Mouse (Mus musculus): ENCODE results near the gene Ppp1r11. TPM values are rescaled to one million over a fixed set of nuclear protein-coding genes. Genes with fewer than 3 reads are reported as not detected.
A peak's percentile ranks its signal among the peaks of the same experiment; 100 is the strongest.

The Ppp1r11 gene
- polyA plus RNA-seq, 1 experiment = 73.8 TPM

- Histone ChIP-seq H3K27ac (ENCODE audit: insufficient read depth, low read depth, low read length) (no peak overlapping the region), H3K4me1 (ENCODE audit: control insufficient read depth, insufficient read depth, low read length) (no peaks in the 10 kb centered on the region), H3K27me3 (replicated peaks; ENCODE audit: control insufficient read depth, insufficient read depth, low read length) (no peaks in the 10 kb centered on the region), H3K36me3 (ENCODE audit: control insufficient read depth, insufficient read depth, low read length) (no peaks in the 10 kb centered on the region), H3K4me3 (ENCODE audit: insufficient read depth, low read depth, low read length) (no peak overlapping the region)
- peak; percentile 8 for DNase-seq
- WGBS = 41% methylated on average over 15 of the region's 15 CpGs
- no peak for TF ChIP-seq POLR2A (IDR thresholded peaks at IDR 0.05; ENCODE audit: low read depth, low read length)
- no peak for TF ChIP-seq CTCF (conservative IDR thresholded peaks at IDR 0.05; ENCODE audit: insufficient read depth, insufficient read length, low read depth, low read length)
Measured at GRCm38 (mm10) chr17:36920239-36920638, 31.3 kb downstream of the Ppp1r11 start.

GRCm38 (mm10) chr17:36915076-36915475, 36.5 kb downstream of the Ppp1r11 start:
- no peak for TF ChIP-seq POLR2A (IDR thresholded peaks at IDR 0.05; ENCODE audit: low read depth, low read length)
- TF ChIP-seq CTCF (conservative IDR thresholded peaks at IDR 0.05; ENCODE audit: insufficient read depth, insufficient read length, low read depth, low read length) = peak; percentile 89
- DNase-seq = peak; percentile 60
- H3K4me1 ChIP-seq (ENCODE audit: control insufficient read depth, insufficient read depth, low read length) = no peaks in the 10 kb centered on the region
- no peak overlapping the region for H3K27ac ChIP-seq (ENCODE audit: insufficient read depth, low read depth, low read length)
- WGBS = 12% methylated on average over 9 of the region's 9 CpGs
- H3K36me3 ChIP-seq (ENCODE audit: control insufficient read depth, insufficient read depth, low read length) = no peaks in the 10 kb centered on the region
- H3K4me3 ChIP-seq (ENCODE audit: insufficient read depth, low read depth, low read length) = no peak overlapping the region
- no peaks in the 10 kb centered on the region for H3K27me3 ChIP-seq (replicated peaks; ENCODE audit: control insufficient read depth, insufficient read depth, low read length)

- peak; percentile 79 for DNase-seq
- Histone ChIP-seq H3K27me3 (replicated peaks; ENCODE audit: control insufficient read depth, insufficient read depth, low read length) (no peaks in the 10 kb centered on the region), H3K36me3 (ENCODE audit: control insufficient read depth, insufficient read depth, low read length) (no peaks in the 10 kb centered on the region), H3K4me1 (ENCODE audit: control insufficient read depth, insufficient read depth, low read length) (no peaks in the 10 kb centered on the region), H3K4me3 (ENCODE audit: insufficient read depth, low read depth, low read length) (no peak overlapping the region), H3K27ac (ENCODE audit: insufficient read depth, low read depth, low read length) (no peak overlapping the region)
- 4% methylated on average over 2 of the region's 2 CpGs for WGBS
- TF ChIP-seq POLR2A (IDR thresholded peaks at IDR 0.05; ENCODE audit: low read depth, low read length) (no peak), CTCF (conservative IDR thresholded peaks at IDR 0.05; ENCODE audit: insufficient read depth, insufficient read length, low read depth, low read length) (peak; percentile 62)
Measured at GRCm38 (mm10) chr17:36914108-36914507, 37.4 kb downstream of the Ppp1r11 start.

- Histone ChIP-seq H3K27me3 (replicated peaks; ENCODE audit: control insufficient read depth, insufficient read depth, low read length) (no peaks in the 10 kb centered on the region), H3K27ac (ENCODE audit: insufficient read depth, low read depth, low read length) (no peak overlapping the region), H3K36me3 (ENCODE audit: control insufficient read depth, insufficient read depth, low read length) (no peaks in the 10 kb centered on the region), H3K4me1 (ENCODE audit: control insufficient read depth, insufficient read depth, low read length) (no peaks in the 10 kb centered on the region), H3K4me3 (ENCODE audit: insufficient read depth, low read depth, low read length) (no peak overlapping the region)
- DNase-seq = peak; percentile 34
- TF ChIP-seq POLR2A (IDR thresholded peaks at IDR 0.05; ENCODE audit: low read depth, low read length) (no peak), CTCF (conservative IDR thresholded peaks at IDR 0.05; ENCODE audit: insufficient read depth, insufficient read length, low read depth, low read length) (no peak)
- 40% methylated on average over 2 of the region's 2 CpGs for WGBS
Measured at GRCm38 (mm10) chr17:36912031-36912430, 39.5 kb downstream of the Ppp1r11 start.

- H3K36me3 ChIP-seq (ENCODE audit: control insufficient read depth, insufficient read depth, low read length) = no peaks in the 10 kb centered on the region
- no peaks in the 10 kb centered on the region; the same call in 1 of the 2 replicates for H3K27me3 ChIP-seq (replicated peaks; ENCODE audit: control insufficient read depth, insufficient read depth, low read length)
- DNase-seq = no peak
- TF ChIP-seq POLR2A (IDR thresholded peaks at IDR 0.05; ENCODE audit: low read depth, low read length) = no peak
- no peak for TF ChIP-seq CTCF (conservative IDR thresholded peaks at IDR 0.05; ENCODE audit: insufficient read depth, insufficient read length, low read depth, low read length)
- no peak overlapping the region for H3K27ac ChIP-seq (ENCODE audit: insufficient read depth, low read depth, low read length)
- no peak overlapping the region for H3K4me3 ChIP-seq (ENCODE audit: insufficient read depth, low read depth, low read length)
- 54% methylated on average over 4 of the region's 4 CpGs for WGBS
- H3K4me1 ChIP-seq (ENCODE audit: control insufficient read depth, insufficient read depth, low read length) = no peaks in the 10 kb centered on the region
Measured at GRCm38 (mm10) chr17:36909802-36910201, 41.7 kb downstream of the Ppp1r11 start.

- 36% methylated on average over 1 of the region's 1 CpGs for WGBS
- Histone ChIP-seq H3K27ac (ENCODE audit: insufficient read depth, low read depth, low read length) (no peak overlapping the region), H3K4me1 (ENCODE audit: control insufficient read depth, insufficient read depth, low read length) (no peaks in the 10 kb centered on the region), H3K27me3 (replicated peaks; ENCODE audit: control insufficient read depth, insufficient read depth, low read length) (no peaks in the 10 kb centered on the region; the same call in 1 of the 2 replicates), H3K36me3 (ENCODE audit: control insufficient read depth, insufficient read depth, low read length) (no peaks in the 10 kb centered on the region), H3K4me3 (ENCODE audit: insufficient read depth, low read depth, low read length) (no peak overlapping the region)
- TF ChIP-seq POLR2A (IDR thresholded peaks at IDR 0.05; ENCODE audit: low read depth, low read length) (no peak), CTCF (conservative IDR thresholded peaks at IDR 0.05; ENCODE audit: insufficient read depth, insufficient read length, low read depth, low read length) (no peak)
- DNase-seq = no peak
Measured at GRCm38 (mm10) chr17:36908235-36908634, 43.3 kb downstream of the Ppp1r11 start.

- TF ChIP-seq POLR2A (IDR thresholded peaks at IDR 0.05; ENCODE audit: low read depth, low read length) = no peak
- TF ChIP-seq CTCF (conservative IDR thresholded peaks at IDR 0.05; ENCODE audit: insufficient read depth, insufficient read length, low read depth, low read length) = no peak
- H3K36me3 ChIP-seq (ENCODE audit: control insufficient read depth, insufficient read depth, low read length) = no peaks in the 10 kb centered on the region
- DNase-seq = no peak
- H3K27me3 ChIP-seq (replicated peaks; ENCODE audit: control insufficient read depth, insufficient read depth, low read length) = no peaks in the 10 kb centered on the region; the same call in 1 of the 2 replicates
- WGBS = 73% methylated on average over 3 of the region's 3 CpGs
- no peak overlapping the region for H3K27ac ChIP-seq (ENCODE audit: insufficient read depth, low read depth, low read length)
- no peaks in the 10 kb centered on the region for H3K4me1 ChIP-seq (ENCODE audit: control insufficient read depth, insufficient read depth, low read length)
- H3K4me3 ChIP-seq (ENCODE audit: insufficient read depth, low read depth, low read length) = no peak overlapping the region
Measured at GRCm38 (mm10) chr17:36903651-36904050, 47.9 kb downstream of the Ppp1r11 start.
